Mouse (Mus musculus) layer of hippocampus, postnatal 25 days (tissue): ENCODE measurements at regions not wholly inside any gene's neighbourhood (a gene's known extent, or its start where the extent isn't known, plus 50 kb on each side); places are given as distances from the start of the nearest gene placed in this dataset.

Experiments used
- DNase-seq, 2 experiments: peaks; one replicate each; pipeline ENCODE4 v3.0.0; 2022; ENCODE audit warnings: mixed read lengths in 2 of 2, low spot score in 1 of 2; ENCODE audit errors: extremely low spot score in 1 of 2

DNA sequence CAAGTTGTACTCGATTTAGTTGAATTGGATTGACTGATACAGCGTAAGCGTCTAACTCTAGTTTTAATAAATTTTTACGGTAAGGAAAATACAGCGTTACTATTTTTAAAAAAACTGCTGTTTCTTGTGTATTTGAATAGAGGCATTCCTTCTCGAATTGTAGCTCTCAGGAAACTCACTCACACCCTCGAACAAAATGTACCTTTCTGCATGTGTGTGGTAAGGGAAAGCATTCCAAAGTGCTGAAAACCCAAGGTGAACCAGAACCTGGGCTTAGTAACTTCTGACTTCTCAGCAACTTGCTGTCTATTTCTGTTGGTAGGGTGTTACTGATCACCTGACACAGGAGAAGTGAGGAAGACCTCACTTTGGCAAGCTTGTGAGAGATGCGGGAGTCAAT, 247.0 kb downstream of the Nr2f2 start:
- no peak for DNase-seq

DNA sequence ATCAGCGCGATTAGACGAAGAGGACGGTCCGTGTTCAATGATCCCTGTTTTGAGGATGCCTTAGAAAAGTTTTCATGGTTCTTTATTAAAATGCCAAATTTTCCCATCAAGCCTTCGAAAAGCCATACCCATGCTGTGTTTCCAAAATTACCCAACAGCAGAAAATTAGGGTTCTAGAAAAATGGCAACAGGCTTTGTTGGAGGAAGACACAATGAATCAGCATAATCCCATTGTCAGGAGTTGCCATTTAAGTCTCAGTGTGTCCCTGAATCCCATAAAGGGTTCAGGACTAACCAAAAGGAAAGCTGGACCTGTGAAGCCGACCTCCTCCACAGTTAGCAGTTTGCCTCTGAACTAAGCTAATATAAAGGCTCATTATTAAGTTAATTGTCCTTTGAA, 247.6 kb downstream of the Nr2f2 start:
- DNase-seq = no peak

DNA sequence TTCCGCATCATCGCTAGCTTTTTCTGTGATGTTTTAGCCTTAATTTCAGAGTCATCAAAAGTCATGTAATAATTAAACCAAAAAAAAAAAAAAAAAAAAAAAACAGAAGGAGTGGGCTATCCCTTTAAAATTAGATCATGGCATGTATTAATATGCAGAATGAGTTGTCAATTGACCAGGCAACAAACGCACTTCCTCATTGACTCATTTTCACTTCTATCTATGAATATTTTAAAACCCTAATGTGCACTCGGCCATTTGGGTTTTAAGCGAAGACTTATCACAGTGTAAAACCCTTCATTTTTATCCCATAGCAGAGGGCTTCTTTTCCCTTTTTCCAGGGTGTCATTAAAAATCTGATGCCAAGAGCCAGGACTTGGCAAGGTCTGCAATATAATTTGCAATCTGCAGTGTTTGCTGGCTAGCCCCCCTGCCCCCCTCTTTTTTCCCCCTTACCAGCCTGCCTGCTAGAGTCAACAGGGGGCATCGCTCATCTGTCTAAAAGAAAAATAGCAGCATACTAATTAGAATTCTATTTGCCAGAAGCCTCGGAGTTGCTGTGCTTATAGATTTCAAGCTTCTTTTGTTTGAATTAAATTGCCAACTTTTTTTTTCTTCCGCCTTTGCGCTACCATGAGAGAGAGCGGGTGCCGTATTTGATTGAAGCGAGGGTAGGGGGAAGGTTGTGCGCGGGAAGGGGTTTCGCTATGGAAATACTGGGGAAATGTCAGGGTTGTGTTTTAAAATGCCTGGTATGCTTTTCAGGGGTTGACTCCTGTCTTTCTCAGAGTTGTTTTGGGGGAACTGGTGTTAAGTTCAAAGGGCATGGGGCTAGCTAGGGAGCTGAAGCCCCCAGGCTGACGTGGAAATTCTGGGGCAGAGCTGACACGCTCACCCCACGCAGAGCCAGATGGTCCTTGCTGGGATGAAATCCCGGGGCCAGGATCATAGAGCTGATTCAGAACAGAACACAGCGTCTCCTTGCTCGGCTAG, 248.3 kb downstream of the Nr2f2 start:
- no peak for DNase-seq

DNA sequence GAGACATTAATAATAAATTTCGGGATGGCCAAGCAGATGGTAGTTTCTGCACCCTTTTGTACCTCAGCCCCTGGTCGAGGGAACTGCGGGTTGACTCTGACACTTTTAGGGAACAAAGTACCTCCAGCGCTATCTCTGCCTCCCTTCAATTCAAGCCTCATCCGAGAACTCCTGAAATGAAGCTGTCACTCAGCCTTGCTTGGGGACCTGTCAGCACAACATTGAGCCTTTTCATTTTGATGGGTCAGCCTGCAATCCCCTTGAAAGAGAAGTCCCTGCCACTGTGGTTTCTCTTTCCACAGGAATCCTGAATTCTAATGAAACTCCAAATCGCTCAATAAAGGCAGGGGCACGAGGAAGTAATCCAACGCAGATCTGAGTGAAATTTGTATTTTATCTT, 257.5 kb downstream of the Nr2f2 start:
- no peak for DNase-seq

DNA sequence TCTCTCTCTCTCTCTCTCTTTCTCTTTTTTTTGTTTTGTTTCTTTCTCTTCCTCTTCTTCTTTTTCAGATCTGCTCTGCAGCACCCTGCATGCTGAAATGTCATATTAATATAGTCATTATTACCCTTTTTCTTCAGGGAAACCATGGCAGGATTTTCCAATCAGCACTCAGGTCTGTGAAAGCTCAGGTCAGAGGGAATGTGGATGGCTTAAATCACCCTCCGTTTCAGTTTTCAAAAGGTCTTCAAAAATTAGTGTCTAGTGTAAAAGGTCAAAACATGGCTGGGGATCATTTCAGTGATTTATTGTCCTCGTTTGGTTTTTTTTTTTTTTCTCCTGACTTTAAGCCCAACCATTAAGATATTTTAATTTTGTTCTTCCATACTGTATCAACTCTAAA, 261.5 kb downstream of the Nr2f2 start:
- no peak for DNase-seq

DNA sequence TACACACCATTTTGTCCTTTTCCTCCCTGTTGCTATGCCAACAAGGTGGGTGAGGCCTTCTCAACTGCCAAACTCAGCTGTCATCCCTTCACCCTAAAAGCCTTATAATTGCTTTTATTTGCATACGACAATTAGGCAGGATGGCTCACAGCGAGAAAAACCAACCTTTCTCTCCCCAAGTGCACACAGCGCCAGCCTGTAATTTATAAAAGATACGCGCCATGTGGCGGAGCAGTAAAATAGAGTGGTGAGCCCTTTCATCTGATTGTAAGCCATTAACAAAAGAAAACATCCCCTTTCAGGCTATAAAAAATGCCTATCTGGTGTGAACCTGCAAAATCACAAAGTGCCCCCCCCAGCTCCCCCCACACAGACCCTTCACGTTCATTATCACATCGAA, 262.0 kb downstream of the Nr2f2 start:
- no peak for DNase-seq

DNA sequence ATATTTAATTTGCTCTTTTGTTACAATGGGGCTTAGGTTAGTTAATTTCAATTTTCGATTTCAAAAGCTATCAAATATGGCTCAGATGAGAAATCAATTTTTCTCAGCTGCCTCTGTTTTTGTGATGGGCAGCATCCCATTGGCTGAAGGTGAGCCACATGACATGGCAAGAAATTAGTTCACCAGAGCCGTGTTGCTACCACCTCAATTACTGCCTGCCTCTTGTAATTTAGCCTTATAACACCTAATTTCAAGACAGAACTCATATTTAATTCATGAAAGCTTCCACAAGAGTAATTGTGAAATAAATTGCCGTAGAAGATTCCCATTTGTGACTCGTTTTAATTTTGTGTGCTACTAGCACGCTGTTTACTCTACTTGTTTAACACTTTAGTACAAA, 262.9 kb downstream of the Nr2f2 start:
- no peak for DNase-seq

DNA sequence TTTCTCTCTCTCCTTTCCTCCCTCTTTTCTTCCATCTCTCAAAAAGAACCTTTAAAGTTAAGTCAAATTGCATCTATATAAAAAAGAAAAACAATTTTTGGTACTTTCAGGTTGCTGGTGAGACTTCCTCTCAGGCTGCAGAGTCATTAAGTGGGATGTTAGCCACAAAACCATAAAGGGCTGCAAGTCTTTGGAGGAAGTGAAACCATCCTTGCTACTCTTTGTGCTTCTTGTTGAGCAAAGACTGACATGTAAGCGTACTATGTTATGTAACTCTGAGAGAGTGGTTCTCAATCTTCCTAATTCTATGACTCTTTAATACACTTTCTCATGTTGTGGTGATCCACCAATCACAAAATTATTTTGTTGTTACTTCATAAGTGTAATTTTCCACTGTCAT, 267.5 kb downstream of the Nr2f2 start:
- DNase-seq = no peak

DNA sequence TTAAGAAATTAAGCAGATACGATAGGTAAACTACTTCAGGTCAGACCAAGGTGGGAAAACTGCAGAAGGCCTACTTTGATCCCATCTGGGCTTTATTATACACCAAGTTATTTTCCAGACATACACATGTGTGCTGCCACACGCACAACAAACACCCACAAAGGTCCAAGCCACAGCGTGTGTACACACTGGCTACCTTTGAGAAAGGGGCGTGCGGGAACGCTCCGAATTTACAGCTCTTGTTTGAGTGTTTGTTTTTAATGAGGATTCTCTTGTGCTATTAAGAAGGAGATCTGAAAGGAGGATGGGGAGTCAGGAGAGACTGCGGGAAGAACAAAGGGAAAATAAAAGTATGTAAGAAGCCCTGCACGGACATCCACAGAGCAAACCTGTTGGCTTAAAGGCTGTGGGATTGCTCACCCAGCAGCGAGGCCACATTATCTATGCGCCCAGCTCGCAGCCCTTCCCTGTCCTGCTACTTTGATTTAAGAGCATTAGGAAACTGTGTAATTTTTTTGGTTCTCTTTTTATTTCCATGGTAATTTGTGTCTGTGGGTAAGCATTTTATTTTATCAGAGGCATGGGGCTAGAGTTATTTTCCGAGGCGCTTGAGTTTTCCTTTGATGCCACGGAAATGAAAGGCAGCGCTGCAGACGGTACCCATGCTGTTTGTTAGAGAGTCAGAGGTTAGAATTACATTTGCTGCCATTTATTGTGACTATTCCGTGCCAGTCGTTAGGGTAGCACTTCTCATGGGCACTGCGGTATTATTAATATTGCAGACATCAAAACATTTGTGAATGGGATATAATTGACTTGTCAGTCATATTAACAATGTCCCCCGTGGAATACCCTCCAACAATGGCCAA, 272.4 kb downstream of the Nr2f2 start:
- no peak for DNase-seq

DNA sequence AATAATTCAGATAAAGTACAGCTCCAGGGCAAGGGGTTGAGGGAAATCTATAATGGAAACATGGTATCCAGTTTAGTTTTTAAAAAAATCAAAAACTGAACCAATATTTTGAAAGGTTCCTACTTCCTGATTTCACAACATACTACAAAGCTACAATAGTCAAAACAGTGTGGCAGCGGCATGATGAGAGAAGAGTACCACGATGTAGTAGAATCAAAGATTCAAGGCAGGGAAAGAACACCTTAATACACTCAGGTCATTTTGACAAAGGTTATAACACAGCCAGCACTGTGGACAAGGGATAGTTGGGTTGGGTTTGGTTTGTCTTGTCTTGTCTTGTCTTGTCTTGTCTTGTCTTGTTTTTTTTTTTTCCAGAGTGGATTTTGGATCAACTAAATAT, 274.4 kb downstream of the Nr2f2 start:
- no peak for DNase-seq

DNA sequence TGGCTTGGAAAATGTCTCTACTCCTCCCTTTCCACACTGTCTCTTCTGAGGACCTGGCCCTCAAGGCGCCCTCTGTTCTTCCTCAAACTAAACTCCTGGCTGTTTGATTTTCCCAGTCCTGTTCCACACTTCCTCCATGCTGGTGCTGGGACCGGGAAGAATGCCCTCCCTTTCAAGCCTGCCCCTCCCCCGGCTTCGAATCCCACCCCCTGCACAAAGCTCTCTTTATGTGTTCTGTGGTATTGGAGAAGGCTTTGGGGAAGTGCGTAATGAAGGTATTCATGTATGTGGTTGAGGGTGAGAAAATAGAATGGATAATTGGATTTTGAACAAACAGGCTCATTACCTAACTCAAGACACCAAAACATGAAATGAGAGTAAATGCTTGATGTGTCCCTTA, 277.4 kb downstream of the Nr2f2 start:
- no peak for DNase-seq

DNA sequence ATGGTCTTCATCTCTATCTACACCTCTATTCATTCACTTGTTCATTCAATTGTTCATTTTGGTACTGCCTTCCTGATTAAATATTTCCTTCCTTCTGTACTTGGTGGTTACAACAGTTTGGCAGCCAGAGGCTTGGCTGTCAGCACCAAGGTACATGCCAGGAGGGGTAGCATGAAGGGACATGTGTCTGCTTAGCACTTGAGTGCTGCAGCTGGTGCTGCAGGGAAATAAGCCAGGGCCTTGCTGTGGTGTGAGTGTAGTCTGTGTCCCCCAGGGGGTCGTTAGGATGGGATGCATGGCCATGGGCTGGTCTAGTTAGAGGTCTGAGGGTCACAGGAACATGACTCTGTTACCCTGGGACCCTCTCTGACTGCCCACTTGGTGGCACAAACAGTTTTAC, 296.9 kb downstream of the Nr2f2 start:
- DNase-seq = no peak

DNA sequence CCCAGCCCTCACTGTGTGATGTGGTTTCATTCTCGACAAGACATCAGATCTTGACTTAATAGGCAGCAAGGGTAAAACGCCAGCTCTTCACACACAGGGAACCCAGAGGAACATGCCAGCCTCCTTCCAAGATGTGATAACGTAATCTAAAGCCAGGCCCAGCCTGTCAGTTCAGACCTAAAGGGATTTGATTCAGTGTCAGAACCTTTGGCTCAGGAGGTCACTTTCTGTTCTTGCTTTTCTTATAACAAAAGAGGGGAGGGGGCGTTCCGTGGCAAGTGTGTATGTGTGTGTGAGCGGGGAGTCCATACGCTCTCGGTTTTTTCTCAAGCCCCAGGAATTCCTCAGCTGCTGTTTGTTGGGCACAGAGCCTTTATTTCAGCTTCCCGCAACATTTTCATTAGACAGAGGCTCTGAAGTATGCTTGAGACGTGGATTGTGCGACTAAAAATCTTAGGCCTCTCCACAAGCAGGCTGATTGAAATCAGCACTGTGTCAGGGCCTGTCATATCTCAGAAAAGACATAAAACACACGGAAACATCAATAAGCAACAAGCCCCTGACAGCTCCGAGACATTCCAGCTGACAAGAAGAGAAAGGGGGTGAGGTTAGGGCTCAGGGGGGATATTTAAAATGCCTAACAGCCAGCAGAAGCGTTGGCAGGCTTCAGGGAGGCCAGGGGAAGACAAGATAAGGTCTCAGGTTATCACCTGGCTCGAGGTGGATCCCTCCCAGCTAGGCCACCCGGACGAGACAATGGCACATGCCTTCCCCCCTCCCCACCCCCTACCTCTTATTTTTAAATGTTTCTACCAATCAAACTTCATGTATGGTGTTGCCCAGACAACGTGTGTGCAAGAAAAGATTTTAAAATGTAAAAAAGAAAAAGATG, 298.5 kb downstream of the Nr2f2 start:
- DNase-seq = no peak

DNA sequence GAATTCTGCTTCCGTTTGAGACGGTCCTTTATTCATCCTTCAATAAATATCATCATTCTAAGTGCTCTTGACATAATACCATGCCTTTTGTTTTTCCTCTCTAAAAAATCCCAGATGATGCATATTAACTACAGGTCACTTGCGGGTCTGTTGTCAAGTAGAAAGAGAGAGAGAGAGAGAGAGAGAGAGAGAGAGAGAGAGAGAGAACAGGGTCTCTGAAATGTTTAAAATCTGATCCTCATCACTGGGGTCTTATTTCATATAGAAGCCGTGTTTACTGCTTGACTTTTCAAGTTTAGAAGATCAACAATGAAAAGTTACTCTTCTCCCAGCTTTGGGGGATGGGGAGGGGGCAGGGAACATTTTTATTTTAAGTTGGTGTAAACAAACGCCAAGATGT, 299.5 kb downstream of the Nr2f2 start:
- DNase-seq = no peak

DNA sequence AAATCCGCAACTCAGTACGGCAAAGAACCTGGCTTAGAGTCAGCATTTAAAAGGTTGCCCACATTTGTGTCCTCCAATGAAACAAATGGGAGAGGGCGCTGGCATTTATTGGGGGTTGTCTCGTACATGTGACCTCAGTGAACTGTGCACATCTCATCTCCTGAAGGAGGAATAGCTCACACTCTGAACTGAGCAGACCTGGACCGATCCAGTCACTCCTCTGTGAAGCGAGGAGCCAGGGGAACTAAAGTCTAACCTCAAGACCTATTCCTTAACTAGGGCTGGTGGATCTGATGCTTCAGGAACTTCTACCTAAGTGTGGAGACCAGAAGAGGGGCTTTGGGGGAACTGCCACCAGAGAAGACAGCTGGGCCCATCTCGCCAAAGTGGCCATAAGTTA, 300.1 kb downstream of the Nr2f2 start:
- DNase-seq = no peak

DNA sequence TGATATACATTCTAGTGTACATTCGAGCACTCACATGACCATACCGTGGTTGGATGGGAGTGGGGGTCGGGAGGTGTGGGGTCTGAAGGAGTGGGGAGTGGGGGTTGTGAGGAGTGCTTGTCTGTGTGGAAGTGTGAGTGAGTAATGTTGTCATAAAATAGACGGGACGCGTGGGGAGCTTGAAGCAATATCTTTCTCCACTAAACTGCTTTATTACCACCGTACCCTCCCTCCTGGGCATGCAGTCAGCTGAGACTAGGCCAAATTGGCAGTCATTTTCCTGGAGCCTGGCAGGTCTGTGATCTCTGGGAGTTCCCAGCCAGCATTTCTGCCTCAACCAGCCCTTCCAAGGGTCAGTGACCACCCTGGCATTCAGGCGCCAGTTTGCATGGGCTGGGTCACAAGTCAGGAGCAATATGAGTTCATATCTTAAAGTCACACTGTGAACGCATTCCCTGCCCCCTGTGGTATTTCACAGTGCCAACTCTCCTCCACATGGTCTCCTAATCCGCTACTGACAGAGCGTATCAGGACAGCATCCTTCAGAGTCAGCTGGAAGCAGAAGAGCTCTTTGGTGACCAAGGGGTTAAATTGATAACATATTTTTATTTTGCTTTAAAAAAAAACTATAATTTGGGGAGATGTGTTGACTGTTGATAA, 300.9 kb downstream of the Nr2f2 start:
- peak in 1 of 2 experiments; percentile 20 for DNase-seq

DNA sequence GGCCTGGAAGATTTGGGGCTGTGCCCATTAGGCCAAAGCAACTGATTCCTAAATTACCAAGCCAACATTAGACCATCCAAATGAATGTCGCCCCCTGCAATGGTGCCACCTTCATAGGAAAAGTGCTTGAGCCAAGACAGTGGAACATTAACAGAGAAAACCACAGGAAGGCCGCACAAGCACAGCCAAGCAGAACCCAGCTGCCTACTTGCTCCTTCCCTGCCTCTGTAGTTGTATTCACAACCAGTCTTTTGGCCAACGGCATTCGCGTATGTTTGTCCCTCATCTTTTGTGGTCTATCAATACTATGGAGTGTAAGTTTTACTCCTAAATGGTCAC, 319.2 kb downstream of the Nr2f2 start:
- DNase-seq = no peak

DNA sequence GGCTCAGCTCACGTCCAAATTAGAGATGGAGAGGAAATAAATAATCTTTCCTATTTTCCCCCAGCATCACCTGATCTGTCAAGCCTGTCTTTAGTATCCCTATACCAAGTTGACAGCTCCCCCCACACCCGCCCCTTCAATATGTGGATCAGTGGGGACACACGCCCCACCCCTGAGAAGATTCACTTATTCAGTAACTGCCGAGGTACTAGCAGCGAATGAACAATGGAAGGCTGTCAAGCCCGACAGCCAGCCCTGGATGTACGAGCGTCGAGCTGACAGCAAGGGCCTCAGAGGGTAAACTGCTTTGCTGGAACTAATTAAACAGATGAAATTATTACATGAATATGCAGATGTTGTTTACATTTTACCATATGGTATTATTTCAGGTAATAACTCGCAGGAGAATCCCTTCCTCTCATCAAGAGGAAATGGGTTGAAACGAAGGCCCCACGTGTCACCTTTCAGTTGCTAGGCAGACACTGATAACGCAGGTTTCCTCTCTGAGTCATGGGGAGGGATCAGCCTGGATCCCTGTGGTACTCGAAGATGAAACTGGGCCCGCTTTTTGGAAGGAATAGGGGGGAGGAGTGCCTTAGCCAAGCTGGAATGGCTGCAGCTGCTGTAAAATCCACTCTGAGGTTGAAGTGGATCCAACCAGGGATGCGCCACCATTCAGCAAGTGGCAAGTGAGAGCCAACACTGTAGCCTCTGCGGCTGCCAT, 319.7 kb downstream of the Nr2f2 start:
- DNase-seq = no peak

DNA sequence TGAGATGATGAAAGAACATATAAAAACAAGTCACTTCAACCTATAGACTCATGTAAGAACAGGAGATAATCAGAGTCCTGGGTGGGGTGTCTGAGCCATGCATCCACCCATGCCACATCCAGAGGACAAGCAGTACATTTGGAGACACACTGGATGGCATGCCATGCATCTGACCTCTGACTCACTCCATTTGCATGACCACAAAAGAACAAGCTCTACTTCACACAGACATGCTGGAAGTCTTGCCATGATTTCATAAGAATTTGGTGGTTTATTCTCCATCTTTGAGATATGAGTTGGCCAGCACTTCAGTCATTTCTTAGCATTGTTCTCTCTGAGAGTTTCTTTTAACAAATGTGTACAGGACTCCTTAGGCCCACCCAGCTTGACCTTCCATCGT, 329.5 kb downstream of the Nr2f2 start:
- no peak for DNase-seq
